Mouse (Mus musculus): ENCODE data around the gene Akap6. TPM values are rescaled to one million over a fixed set of nuclear protein-coding genes. Genes with fewer than 3 reads are reported as not detected.

The Akap6 gene
- polyA plus RNA-seq, 1 experiment from 2014 or later: 29.1 TPM

DNA sequence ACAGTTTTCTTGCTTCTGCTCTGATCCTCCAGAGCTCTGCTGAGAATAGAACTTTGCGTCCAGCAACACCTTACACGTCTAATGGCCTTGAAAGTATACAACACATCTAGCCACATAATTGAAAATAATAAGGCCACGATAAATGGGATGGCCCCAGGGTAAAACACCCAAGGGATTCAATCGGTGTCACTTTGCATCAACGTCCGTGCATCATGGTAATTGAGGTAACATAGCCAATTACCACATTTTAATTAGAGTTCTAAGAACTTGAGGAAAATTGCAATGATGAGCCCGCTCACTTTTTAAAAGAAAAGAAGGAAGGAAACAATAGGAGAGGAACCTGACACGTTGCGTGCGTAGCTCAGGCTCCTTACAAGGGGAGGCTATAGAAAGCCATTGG, 413.1 kb downstream of the Akap6 start:
- H3K4me1 ChIP-seq: no peaks in the 10 kb centered on the region
- H3K36me3 ChIP-seq (replicated peaks): no peaks in the 10 kb centered on the region
- no peak overlapping the region for H3K27ac ChIP-seq
- no peaks in the 10 kb centered on the region for H3K9me3 ChIP-seq
- H3K4me2 ChIP-seq: no peak overlapping the region
- no peak for ATAC-seq (replicated peaks)
- WGBS: 52% methylated on average over 10 of the region's 10 CpGs
- no peaks in the 10 kb centered on the region for H3K27me3 ChIP-seq (replicated peaks)
- H3K9ac ChIP-seq: no peak overlapping the region
- no peak overlapping the region for H3K4me3 ChIP-seq

DNA sequence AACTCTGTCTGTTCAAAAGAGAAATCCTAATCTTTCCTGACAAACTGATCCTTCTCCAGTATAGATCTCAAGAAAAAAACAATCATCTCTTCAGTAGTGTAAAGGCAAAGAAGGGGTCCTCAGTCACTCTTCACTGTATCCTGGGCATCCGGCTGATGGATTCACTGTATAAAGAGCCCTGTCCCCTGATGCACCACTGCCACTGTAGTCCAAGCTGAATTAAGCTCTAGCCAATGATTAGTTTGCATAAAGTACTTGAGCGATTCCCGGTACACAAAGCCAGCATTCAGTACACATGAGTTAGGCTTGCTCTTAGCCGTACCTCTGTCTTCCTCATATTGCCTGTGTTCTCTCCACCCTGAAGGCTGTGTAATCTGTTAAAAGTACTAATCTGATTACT, 420.2 kb downstream of the Akap6 start:
- Histone ChIP-seq H3K4me2 (no peak overlapping the region), H3K9me3 (no peaks in the 10 kb centered on the region), H3K9ac (no peak overlapping the region), H3K4me1 (peaks cover 18% of the 10 kb centered on the region), H3K4me3 (no peak overlapping the region), H3K27me3 (replicated peaks) (no peaks in the 10 kb centered on the region), H3K36me3 (replicated peaks) (no peaks in the 10 kb centered on the region), H3K27ac (peak overlapping the region; percentile 55)
- ATAC-seq (replicated peaks): no peak
- WGBS: 5% methylated on average over 4 of the region's 4 CpGs

GRCm38 (mm10) chr12:53124131-53124530, 424.9 kb downstream of the Akap6 start:
- H3K27me3 ChIP-seq (replicated peaks): no peaks in the 10 kb centered on the region
- H3K36me3 ChIP-seq (replicated peaks): no peaks in the 10 kb centered on the region
- peak; percentile 69 for ATAC-seq (replicated peaks)
- no peaks in the 10 kb centered on the region for H3K9me3 ChIP-seq
- H3K4me2 ChIP-seq: peak overlapping the region; percentile 23
- 33% methylated on average over 7 of the region's 7 CpGs for WGBS
- no peak overlapping the region for H3K4me3 ChIP-seq
- H3K4me1 ChIP-seq: peaks cover 24% of the 10 kb centered on the region
- peak overlapping the region; percentile 61 for H3K27ac ChIP-seq
- H3K9ac ChIP-seq: 0 out of 2 replicates have a peak overlapping the region, but pooled peaks have one; percentile 0

- no peak overlapping the region for H3K4me3 ChIP-seq
- ATAC-seq (replicated peaks): no peak; the same call in 1 of the 2 replicates
- H3K9me3 ChIP-seq: no peaks in the 10 kb centered on the region
- no peak overlapping the region for H3K9ac ChIP-seq
- H3K27me3 ChIP-seq (replicated peaks): no peaks in the 10 kb centered on the region
- peak overlapping the region; percentile 61 for H3K27ac ChIP-seq
- peaks cover 18% of the 10 kb centered on the region for H3K4me1 ChIP-seq
- H3K36me3 ChIP-seq (replicated peaks): no peaks in the 10 kb centered on the region
- WGBS: 16% methylated on average over 1 of the region's 1 CpGs
- peak overlapping the region; percentile 23; the same call in 1 of the 2 replicates for H3K4me2 ChIP-seq
Measured at GRCm38 (mm10) chr12:53124696-53125095, 425.5 kb downstream of the Akap6 start.

GRCm38 (mm10) chr12:53125286-53125685, 426.1 kb downstream of the Akap6 start:
- Histone ChIP-seq H3K27ac (0 out of 2 replicates have a peak overlapping the region, but pooled peaks have one; percentile 61), H3K4me3 (no peak overlapping the region), H3K36me3 (replicated peaks) (no peaks in the 10 kb centered on the region), H3K9ac (no peak overlapping the region), H3K4me1 (peaks cover 18% of the 10 kb centered on the region), H3K9me3 (no peaks in the 10 kb centered on the region), H3K4me2 (no peak overlapping the region), H3K27me3 (replicated peaks) (no peaks in the 10 kb centered on the region)
- ATAC-seq (replicated peaks): no peak
- 64% methylated on average over 4 of the region's 4 CpGs for WGBS

GRCm38 (mm10) chr12:53134196-53134595, 435.0 kb downstream of the Akap6 start:
- Histone ChIP-seq H3K4me1 (no peaks in the 10 kb centered on the region), H3K9me3 (no peaks in the 10 kb centered on the region), H3K36me3 (replicated peaks) (0 out of 2 replicates have a peak, but pooled peaks cover under 1% of the 10 kb centered on the region), H3K27ac (no peak overlapping the region), H3K4me3 (no peak overlapping the region), H3K4me2 (no peak overlapping the region), H3K9ac (no peak overlapping the region), H3K27me3 (replicated peaks) (no peaks in the 10 kb centered on the region)
- no peak for ATAC-seq (replicated peaks)
- WGBS: 72% methylated on average over 2 of the region's 2 CpGs

DNA sequence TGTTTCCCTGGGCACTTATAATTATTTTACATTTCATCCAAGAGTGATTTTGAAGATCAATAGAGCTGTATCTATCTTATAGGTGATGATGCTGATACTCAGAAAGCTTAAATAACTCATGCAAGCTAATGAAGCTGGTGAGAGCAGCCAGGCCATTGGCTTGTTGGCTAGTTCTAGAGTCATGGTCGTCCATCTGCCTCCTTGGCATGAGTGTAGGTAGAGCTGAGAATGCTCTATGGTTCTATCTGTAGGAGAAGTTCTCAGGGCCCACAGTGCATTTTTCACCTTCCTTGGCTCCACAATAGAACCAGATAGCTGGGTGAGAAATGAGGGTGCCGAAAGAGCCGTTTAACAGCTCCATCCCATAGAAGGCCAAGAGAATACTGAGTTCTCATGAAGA, 438.1 kb downstream of the Akap6 start:
- no peaks in the 10 kb centered on the region for H3K27me3 ChIP-seq (replicated peaks)
- no peaks in the 10 kb centered on the region for H3K9me3 ChIP-seq
- H3K4me3 ChIP-seq: no peak overlapping the region
- no peak for ATAC-seq (replicated peaks)
- H3K4me2 ChIP-seq: no peak overlapping the region
- H3K9ac ChIP-seq: no peak overlapping the region
- peaks cover 10% of the 10 kb centered on the region; the same call in 1 of the 2 replicates for H3K36me3 ChIP-seq (replicated peaks)
- H3K4me1 ChIP-seq: no peaks in the 10 kb centered on the region
- H3K27ac ChIP-seq: no peak overlapping the region
- 95% methylated on average over 3 of the region's 3 CpGs for WGBS

- H3K4me3 ChIP-seq: no peak overlapping the region
- peak; percentile 51; the same call in 1 of the 2 replicates for ATAC-seq (replicated peaks)
- H3K27ac ChIP-seq: peak overlapping the region; percentile 60
- 45% methylated on average over 6 of the region's 6 CpGs for WGBS
- H3K9me3 ChIP-seq: no peaks in the 10 kb centered on the region
- H3K4me2 ChIP-seq: no peak overlapping the region
- no peaks in the 10 kb centered on the region for H3K27me3 ChIP-seq (replicated peaks)
- no peak overlapping the region for H3K9ac ChIP-seq
- peaks cover 9% of the 10 kb centered on the region; the same call in 1 of the 2 replicates for H3K36me3 ChIP-seq (replicated peaks)
- peaks cover 23% of the 10 kb centered on the region for H3K4me1 ChIP-seq
Measured at GRCm38 (mm10) chr12:53144122-53144695, 445.0 kb downstream of the Akap6 start.

DNA sequence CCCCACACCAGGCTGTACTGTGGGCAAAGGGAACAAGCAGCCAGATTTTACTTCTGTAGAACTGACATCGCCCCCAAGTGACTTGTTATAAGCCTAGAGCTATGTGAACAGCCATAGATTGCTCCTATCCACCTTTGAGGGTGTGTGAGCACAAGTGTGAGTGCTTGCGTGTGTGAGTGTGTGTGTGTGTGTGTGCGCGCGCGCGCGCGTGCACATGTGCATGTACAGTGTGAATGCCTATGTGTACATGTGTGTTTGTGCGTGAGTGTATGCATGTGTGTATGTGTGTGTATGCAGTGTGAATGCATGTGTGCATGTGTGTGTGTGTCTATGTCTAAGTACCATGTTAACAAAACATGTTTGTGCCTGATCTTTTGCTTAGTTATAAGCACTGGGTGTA, 445.6 kb downstream of the Akap6 start:
- H3K9ac ChIP-seq: no peak overlapping the region
- H3K36me3 ChIP-seq (replicated peaks): peaks cover 5% of the 10 kb centered on the region; the same call in 1 of the 2 replicates
- peaks cover 23% of the 10 kb centered on the region for H3K4me1 ChIP-seq
- H3K4me3 ChIP-seq: no peak overlapping the region
- H3K27ac ChIP-seq: peak overlapping the region; percentile 60
- ATAC-seq (replicated peaks): peak; percentile 60; the same call in 1 of the 2 replicates
- H3K9me3 ChIP-seq: no peaks in the 10 kb centered on the region
- no peaks in the 10 kb centered on the region for H3K27me3 ChIP-seq (replicated peaks)
- H3K4me2 ChIP-seq: no peak overlapping the region
- WGBS: 98% methylated on average over 10 of the region's 10 CpGs

DNA sequence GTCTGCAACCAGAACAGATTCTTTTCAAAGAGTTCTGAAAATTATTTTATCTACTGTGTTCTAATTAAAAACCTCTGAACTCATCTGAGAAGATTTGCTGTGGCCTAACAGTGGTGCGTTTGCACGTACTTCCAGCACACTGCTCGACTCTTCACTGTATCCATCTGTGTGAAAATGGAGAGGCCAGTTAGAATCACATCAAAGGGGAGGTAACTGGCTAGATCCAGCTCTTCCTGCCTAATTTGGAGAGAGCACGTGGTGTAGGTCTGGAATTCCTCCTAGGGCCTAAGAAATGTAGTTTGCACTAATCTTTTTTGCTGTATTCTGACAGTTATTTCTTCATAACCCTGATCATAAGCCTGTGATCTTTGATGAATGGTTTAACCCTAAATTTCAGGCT, 446.3 kb downstream of the Akap6 start:
- 0 out of 2 replicates have a peak, but pooled peaks cover 7% of the 10 kb centered on the region for H3K36me3 ChIP-seq (replicated peaks)
- no peak overlapping the region for H3K4me2 ChIP-seq
- H3K9me3 ChIP-seq: no peaks in the 10 kb centered on the region
- peaks cover 23% of the 10 kb centered on the region for H3K4me1 ChIP-seq
- H3K27ac ChIP-seq: no peak overlapping the region
- H3K4me3 ChIP-seq: no peak overlapping the region
- H3K9ac ChIP-seq: no peak overlapping the region
- WGBS: 51% methylated on average over 4 of the region's 4 CpGs
- ATAC-seq (replicated peaks): no peak; the same call in 1 of the 2 replicates
- H3K27me3 ChIP-seq (replicated peaks): no peaks in the 10 kb centered on the region

DNA sequence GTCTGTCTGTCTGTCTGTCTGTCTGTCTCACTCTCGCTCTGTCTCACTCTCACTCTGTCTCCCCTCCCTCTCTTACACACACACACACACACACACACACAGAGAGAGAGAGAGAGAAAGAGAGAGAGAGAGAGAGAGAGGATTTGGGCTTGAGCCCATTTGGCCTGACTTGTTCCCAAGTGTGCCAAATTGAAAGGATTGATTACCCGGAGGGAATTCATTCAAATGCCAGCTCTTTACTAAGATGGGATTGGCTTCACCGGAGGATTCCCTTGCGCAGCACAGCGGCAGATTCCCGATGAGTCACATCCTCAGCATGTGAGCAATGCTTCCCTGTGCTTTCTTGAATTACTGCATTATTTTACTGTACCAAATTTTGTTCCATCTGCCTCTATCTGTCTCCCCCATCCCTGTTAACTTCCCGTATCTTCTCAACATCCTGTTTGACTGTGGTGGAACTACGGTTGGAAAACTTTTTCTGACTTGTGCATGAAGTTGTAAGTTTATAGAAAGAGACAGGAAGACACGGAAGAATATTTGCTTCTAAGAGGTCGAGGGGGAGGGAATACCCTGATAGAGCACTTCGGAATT, 447.4 kb downstream of the Akap6 start:
- Histone ChIP-seq H3K27me3 (replicated peaks) (no peaks in the 10 kb centered on the region), H3K4me1 (peaks cover 23% of the 10 kb centered on the region), H3K9me3 (no peaks in the 10 kb centered on the region), H3K36me3 (replicated peaks) (0 out of 2 replicates have a peak, but pooled peaks cover 3% of the 10 kb centered on the region), H3K4me3 (no peak overlapping the region), H3K4me2 (no peak overlapping the region), H3K9ac (no peak overlapping the region), H3K27ac (no peak overlapping the region)
- WGBS: 51% methylated on average over 11 of the region's 11 CpGs
- no peak for ATAC-seq (replicated peaks)

DNA sequence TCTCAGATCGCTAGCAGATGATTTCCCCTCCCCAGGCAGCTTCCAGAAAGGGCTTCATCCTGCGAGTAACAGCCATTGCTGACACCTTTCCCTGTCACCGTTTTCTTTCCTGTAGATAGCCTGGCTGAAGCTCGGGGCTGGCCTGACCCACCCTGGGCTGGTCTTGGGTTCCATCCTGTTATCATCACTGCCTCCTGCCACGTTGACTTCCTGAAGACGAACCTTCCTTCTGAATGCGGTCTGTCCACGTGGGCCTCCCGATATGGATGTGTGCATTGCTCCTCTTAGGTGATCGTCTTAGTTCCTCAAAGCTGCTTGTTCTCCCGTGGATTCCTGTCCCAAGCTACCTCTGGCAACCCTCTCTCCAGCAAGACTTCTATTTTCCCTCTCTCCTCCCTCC, 448.5 kb downstream of the Akap6 start:
- Histone ChIP-seq H3K9ac (no peak overlapping the region), H3K4me3 (no peak overlapping the region)
- 87% methylated on average over 11 of the region's 11 CpGs for WGBS

More for the DNA sequence above, 448.5 kb downstream of the Akap6 start:
- Histone ChIP-seq H3K4me1 (peaks cover 23% of the 10 kb centered on the region), H3K4me2 (no peak overlapping the region), H3K36me3 (replicated peaks) (0 out of 2 replicates have a peak, but pooled peaks cover 3% of the 10 kb centered on the region), H3K9me3 (no peaks in the 10 kb centered on the region), H3K27ac (no peak overlapping the region), H3K27me3 (replicated peaks) (no peaks in the 10 kb centered on the region)
- ATAC-seq (replicated peaks): no peak

Data from midbrain, embryonic 15.5 days (tissue).